Mouse (Mus musculus) retina, postnatal 7 days (tissue): ENCODE data around the gene Gm28053.
"Not testable (repeated sequence)": the region's sequence is repeated elsewhere in the genome, so short reads cannot be mapped to it uniquely, and the experiment has no call there.

Experiments used
- DNase-seq: peaks from one replicate; pipeline ENCODE4 v3.0.0-alpha.2; 2012; ENCODE audit warnings: low read depth, low spot score

The Gm28053 gene

DNA sequence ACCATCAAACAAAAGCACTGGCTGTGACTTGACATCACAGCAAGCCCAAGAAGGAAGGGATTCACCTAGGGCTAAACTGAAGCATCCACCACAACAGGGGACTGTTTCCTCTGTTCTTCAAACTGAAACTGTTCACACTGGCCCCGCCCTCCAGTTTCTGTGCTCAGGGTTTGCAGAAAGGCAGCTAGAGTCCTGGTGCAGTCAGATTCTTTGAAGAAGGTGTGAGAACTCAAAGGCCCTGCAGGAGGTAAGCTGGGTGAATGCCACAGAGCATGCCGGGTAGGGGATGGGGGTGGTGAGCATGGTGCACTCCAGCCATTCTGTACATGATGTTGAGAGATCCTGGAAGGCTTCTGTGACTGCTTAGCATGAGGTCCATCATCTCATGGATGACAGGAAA, at the start of gene Gm28053, which contains the start of gene Gimap7:
Gene Gm28053, plus strand, starts transcription at position 153 of the 400 bp plus-strand sequence.
Gene Gimap7, plus strand, starts transcription at position 167 of the 400 bp plus-strand sequence.
- DNase-seq: no peak

GRCm38 (mm10) chr6:48669446-48669969, 48.9 kb upstream of the Gm28053 start:
- DNase-seq: no peak

DNA sequence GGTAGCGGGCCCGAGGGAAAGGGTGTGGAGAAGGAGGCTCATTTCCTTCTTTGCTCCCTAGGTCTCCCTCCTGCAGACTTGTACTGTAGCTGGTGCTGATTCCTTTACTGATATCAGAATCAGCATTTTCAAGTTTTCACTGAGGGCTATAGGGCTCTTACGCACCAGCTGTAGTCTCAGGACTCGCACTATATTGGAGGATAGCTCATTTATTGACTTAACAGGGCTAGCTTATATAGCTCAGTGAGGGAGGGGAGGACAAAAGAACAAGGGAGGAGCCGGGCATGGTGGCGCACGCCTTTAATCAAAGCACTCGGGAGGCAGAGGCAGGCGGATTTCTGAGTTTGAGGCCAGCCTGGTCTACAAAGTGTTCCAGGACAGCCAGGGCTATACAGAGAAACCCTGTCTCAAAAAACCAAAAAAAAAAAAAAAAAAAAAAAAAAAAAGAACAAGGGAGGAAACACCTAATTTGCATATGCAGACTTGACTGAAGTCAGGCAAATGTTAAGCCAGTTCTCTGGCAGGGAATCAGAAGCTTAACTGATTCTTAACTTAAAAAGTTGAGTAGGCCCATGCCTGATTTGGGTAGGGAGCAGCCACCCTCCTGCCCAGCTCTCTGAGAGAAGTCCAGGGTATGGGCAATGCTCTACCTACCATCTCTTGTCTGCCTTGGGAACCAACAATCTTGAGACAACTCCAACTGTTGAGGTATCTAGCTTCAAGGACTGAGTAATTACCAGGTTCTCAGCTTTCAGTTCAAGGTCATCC, 43.9 kb upstream of the Gm28053 start:
- DNase-seq: no peak

- DNase-seq: no peak
These were observed 42.9 kb upstream of the Gm28053 start for GRCm38 (mm10) chr6:48675400-48675930.

DNA sequence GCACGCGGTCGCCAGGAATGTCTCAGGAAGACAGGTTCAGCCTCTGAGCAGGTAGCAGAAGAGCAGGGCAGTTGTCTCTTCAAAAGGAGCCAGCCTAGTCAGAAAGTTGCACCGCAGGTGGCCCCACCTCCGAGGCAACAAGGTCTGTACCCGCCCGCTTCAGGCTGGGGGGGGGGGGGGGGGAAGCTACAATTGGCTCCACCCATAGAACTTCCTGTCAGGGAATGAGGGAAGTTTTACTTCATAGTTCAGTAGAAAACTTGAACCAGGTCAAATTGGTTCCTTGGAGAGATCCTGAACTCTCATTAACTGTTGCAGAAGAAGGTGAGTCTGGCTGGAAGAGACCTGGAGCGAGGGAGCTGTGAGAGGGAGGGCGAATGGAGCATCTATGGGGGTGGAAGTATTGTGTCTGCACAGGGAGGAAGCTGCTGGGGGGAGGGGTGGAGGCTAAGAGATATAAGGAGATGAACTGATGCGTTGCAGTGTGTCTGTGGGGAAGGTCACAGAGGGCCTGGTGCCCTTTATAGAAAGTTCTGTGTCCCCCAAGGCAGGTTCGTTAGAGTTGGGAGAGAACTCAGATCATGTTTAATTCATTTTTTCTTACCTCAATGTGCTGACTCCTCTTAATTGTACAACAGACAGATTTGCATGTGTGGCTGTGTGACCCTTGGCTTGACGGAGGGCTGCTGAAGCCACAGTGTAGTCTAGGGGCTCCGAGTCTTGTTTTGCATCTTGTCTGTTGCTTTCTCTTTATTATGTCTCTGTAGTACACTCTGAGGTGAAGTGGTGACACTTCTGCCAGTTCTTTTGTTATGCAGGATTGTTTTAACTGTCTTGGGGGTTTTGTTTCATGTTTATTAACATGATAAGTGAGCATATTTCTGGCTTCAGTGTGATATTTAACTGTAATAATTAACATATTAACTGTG, 42.2 kb upstream of the Gm28053 start, which contains the start of gene Gimap9:
Gene Gimap9, plus strand, starts transcription at position 199 of the 929 bp plus-strand sequence.
- DNase-seq: no peak

GRCm38 (mm10) chr6:48676860-48677415, 41.5 kb upstream of the Gm28053 start:
- DNase-seq: no peak

DNA sequence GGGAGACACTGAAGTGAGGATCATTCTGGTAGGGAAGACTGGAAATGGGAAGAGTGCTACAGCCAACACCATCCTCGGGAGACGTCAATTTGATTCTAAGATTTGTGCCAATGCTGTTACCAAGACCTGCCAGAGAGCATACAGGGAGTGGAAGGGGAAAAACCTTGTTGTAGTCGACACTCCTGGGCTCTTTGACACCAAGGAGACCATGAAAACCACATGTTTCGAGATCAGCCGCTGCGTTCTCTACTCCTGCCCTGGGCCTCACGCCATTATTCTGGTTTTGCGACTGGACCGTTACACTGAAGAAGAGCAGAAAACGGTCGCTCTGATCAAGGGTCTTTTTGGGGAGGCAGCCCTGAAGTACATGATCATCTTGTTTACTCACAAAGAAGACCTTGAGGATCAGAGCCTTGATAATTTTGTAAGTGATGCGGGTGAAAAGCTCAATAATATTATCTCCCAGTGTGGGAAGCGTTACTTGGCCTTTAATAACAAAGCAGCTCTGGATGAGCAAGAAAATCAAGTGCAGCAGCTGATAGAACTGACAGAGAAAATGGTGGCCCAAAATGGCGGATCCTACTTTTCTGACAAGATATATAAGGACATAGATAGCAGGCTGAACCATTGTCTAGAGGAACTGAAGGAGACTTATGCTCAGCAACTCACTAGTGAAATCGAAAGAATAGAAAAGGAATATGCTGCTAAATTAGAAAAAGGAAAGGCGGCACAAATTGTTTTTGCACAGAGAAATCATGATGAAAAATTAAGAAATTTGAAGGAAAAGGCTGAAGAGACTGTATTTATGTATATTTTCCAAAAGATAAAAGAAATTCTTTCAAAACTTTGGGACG, 40.7 kb upstream of the Gm28053 start:
- no peak for DNase-seq

DNA sequence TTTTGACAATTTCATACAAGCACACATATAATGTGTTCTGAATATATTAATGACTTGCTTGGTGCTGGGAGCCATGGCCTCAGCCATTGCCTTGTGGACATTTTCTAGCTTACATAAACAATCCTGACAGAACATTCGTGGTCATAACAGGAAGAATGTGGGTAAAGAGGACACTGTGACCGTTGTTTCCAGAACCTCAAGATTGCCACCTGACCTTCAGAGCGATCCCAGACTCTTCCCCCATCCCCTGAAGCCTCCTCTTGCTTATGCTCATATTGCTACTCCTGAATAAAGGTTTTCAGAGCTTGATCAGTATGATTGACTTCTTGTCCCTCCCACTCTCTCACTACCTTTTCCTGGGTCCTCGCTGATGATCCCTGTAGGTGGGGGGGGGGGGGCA, 40.0 kb upstream of the Gm28053 start:
- DNase-seq: no peak

- no peak for DNase-seq
These were observed 38.7 kb upstream of the Gm28053 start for GRCm38 (mm10) chr6:48679701-48680100.

GRCm38 (mm10) chr6:48680421-48680820, 38.0 kb upstream of the Gm28053 start:
- no peak for DNase-seq

GRCm38 (mm10) chr6:48681472-48682090, 36.8 kb upstream of the Gm28053 start:
- DNase-seq: no peak

GRCm38 (mm10) chr6:48682271-48682670, 36.1 kb upstream of the Gm28053 start:
- no peak for DNase-seq

DNA sequence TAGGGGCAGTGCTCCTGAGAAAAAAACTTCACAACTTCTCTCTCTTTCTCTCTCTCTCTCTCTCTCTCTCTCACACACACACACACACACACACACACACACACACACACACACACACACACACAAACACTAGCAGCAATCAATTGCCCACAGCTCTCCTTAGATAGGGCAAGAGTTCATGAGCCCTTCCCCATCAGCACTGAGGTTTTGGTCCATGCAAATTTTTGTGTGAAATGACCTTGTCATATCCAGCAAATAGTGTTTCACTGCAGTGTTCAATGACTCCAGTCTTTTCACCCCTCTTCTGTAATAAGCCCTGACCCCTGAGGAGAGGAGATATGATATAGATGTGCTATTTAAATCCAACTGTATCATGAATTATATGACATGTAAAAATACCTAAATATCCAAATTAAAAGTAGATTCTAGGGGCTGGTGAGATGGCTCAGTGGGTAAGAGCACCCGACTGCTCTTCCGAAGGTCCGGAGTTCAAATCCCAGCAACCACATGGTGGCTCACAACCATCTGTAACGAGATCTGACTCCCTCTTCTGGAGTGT, 35.1 kb upstream of the Gm28053 start:
- DNase-seq: not testable (repeated sequence)

DNA sequence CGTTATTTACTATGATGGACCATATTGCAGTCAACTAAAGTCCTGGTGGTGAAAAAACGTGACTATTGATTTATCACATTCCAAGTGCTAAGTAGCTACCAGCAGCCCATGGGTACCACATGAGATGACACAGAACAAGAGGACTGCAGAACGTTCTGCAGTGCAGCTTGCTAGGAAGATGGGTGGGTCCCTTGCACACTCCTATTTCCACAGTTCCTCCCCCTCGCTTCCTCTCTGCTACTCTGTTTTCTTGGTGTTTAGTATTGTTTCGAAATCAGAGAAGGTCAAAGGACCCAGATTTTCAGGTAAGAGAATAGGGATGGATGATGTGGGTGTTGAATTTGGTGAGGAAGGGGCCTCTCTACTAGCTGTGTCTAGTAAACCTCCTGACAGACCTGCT, 34.1 kb upstream of the Gm28053 start, which contains the start of gene Gimap4:
Gene Gimap4, plus strand, starts transcription at position 231 of the 400 bp plus-strand sequence.
- DNase-seq: no peak

DNA sequence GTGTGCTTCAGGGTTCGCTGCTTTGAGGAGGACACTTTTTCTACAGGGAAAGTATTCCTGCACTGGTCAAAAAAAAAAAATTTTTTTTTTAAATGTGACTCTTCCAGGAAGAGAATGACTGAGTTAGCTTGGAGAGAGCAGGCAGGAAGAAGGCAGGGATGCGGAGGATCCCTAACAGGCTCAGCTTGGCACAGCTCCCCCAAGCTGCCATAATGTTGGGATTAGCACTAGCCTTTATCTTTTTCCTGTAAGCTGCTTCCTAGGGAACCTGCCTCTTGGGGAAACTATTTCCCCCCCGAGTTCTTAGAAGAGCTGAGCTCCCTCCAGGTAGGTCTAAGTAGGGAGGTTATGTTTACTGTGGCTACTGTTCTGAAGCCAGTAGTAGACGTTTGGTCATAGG, 33.6 kb upstream of the Gm28053 start:
- no peak for DNase-seq

- no peak for DNase-seq
These were observed 33.2 kb upstream of the Gm28053 start for GRCm38 (mm10) chr6:48685251-48685650.

DNA sequence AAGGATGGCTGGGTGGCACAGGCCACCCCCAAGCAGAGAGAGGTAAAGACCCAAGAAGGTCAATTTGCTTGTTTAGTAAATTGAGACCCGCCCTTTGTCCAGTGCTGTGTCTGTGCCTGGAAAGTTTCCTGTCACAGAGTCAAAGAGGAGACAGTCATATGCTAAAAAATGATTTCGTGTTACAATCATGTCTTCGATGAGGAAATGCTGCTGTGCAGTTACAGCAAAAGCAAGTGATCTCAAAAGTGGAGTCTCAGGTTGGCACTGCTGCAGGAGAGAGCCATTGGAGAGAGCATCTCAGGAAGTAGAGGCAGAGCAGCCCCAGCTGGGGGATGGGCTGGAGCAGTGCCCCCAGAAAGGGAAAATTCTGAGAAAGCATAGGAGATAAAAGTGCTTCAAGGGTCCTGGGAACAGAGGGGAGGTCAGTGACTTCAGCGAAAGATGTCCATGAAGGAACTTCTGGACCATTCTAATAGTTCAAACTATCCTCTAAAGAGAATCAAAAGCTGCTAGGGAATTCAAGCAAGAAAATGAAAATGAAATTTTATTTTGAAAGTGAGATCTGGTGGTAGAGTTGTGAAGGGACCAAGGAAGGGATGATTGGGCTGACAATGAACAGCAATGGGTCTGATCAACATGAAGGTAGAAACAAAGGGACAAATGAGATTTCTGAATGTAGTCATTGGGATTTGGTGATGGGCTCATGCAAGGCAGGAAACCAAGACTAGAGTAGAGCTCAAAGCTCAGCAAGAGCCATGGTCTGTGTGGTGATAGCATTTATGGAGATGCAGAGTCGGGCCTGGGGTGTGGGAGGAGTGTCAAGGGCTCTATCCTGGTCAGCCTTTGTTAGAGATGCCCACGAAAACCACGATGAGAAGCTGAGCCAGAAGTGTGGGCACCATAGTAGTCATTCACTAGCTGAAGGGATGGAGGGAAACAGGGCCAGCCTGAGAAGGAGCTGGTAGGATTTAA, 32.4 kb upstream of the Gm28053 start:
- no peak for DNase-seq

- DNase-seq: no peak
These were observed 31.3 kb upstream of the Gm28053 start for GRCm38 (mm10) chr6:48687077-48687476.

DNA sequence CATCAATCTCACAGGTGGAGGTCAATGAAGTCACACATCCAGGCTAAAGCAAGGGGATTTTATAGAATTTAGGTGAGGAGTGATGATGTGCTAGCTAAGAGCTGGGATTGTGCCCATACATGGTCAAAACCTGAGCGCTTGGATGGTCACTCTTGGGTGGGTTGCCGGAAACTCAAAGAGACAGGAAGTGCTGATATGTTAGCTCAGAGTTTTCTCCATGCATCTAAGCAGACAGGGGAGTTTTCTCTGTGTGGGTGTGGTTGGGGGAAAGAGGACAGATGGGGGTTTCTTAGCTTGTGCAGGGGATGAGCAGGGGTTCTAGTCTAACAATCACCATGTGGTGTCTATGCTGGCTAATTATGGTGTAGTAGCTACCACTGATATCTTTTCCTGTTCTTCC, 29.1 kb upstream of the Gm28053 start:
- no peak for DNase-seq
